Mouse (Mus musculus) frontal cortex, postnatal 25 days (tissue): ENCODE data around the gene Abcc3.

Experiments
- DNase-seq, 2 experiments: peaks; one replicate each; pipeline ENCODE4 v3.0.0; 2022; ENCODE audit warnings: low spot score in 2 of 2

The Abcc3 gene

DNA sequence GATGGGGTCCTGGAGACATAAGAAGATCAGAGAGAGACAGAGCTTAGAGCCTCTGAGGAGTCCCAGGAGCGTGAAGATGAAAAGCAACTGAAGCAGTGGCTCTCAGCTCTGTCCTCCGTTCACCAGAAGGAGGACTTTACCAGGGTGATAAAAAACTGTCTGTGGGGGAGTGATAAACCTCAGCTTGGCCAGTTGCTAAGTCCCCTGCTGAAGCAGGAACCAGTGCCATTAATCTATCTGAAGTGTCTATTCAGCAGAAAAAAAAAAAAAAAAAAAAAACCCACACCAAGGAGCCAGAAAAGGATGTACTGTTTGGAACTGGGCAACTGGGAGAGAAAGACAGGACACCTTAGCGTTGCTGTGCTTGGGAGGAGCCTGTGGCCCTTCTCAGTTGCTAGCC, 41.7 kb downstream of the Abcc3 start:
- DNase-seq = no peak

DNA sequence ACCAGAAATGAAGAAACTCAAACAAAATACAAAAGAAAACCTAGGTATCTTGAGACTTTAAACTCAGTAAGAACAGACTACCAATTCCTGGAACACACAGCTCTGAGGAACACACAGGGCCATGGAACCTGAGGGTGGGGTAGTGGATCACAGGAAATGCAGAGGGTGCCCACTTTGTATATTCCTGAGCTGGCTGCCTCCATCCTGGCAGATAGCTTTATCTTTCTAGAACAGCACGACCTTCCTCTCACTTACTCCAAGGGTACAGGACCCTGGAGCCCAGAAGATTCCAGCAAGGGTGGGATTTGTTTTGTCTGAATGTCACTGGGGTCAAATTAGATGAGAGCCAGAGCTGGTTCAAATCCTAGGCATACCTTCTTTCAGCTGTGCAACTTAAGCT, 42.5 kb downstream of the Abcc3 start:
- no peak for DNase-seq

DNA sequence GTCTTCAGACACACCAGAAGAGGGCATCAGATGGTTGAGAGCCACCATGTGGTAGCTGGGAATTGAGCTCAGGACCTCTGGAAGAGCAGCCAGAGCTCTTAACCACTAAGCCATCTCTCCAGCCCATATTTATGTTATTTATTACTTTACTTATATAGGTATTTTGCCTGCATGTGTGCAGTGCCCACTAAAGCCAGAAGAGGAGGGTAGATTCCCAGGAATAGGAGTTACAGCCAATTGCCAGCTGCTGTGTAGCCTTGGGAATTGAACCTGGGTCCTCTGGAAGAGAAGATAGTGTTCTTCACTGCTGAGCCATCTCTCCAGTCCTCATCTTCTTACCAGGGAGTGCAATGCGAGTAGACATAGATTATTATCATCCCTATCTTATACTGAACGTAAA, 43.0 kb downstream of the Abcc3 start:
- no peak for DNase-seq

DNA sequence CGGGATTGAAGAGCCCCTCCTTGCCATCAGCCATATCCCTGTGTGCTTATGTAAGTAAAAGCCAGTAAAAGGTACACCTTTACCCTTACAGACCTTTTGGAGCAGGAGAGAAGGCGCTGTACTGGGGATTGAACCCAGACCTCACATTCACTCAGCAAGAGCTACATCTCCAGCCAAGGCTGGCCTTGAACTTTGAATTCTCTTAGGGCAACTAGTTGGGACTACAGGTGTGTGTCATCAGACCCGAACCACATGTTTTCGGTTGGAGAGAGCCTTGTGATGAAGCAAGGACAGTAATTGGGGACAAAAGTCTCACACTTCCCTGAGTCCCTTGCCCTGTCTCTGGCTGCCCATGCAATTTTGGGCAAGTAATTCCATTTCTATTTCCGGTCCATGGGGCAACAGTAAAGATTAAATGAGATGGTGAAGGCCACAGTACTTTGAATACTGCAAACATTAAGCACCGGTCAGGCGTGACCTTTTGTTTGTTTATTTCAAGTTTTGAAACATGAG, 45.7 kb downstream of the Abcc3 start:
- DNase-seq = no peak

DNA sequence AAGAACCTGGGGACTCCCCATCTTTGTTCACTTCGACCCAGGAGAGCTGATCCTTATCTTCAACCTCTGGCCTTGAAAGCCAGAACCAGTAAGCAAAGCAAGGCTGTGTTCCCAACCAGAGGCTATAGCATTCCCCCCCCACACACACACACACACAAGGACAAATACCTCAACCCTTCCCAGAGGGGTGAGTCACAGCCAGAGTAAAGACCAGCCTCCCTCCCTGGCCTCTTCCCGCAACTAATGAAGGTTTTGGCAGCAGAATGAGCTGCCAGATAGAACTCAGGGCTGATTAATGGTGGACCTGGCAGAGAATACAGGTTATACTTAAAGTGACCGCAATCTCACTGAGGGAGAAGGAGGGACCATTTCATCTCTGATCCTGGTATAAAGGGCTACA, 46.2 kb downstream of the Abcc3 start:
- no peak for DNase-seq

DNA sequence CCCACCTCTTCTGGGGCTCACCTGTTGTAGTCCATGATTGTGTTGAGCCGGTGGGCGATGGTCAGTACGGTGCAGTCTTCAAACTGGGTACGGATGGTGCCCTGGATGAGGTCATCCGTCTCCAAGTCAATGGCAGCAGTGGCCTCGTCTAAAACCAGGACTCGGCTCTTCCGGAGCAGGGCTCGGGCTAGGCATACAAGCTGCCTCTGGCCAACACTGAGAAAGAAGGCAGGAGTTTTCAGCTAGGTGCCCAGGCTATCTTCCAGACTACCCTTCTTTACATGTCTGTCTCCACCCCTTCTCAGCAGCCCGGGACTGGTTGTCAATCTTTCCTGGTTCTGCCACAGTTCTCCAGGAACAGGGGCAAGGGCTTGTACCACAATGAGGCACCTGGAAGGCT, 46.9 kb downstream of the Abcc3 start:
- DNase-seq = no peak

DNA sequence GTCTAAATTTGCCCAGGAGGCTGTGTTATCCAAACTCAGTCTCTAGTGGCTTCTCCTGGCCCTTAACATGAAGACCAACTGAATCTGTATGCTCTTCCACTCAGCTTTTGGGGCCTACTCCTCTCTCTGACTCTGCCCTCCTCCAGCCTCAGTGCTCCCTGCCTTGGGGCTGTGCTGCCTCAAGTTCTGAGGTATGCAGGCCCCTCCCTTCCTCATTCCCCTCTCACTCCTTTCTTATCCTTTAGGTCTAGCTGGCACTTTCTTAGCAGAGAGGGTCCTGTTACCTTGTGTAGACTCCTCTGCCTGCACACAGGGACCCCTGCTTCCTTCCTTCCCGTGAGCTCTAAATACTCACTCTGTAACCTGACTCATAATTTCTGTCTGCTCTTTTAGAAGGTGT, 48.3 kb downstream of the Abcc3 start:
- no peak for DNase-seq

DNA sequence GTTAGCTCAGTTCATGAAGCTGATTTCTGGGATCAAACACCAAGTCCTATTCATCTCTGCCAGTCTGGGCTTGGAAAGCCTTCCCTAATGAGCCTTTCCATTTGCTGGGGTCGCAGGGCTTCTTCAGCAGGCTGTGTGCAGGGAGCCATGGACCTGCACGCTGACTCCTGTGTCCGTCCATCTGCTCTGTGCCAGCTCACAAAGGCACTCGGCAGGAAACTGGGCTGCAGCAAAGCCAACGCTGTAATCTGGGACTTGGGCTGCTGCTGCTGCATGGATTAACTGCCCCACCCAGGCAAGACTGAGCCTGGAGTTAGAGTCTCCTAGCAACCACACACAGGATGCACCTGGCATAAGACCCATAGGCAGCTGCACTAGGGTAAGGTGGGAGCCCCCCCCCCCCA, 48.8 kb downstream of the Abcc3 start:
- no peak for DNase-seq

DNA sequence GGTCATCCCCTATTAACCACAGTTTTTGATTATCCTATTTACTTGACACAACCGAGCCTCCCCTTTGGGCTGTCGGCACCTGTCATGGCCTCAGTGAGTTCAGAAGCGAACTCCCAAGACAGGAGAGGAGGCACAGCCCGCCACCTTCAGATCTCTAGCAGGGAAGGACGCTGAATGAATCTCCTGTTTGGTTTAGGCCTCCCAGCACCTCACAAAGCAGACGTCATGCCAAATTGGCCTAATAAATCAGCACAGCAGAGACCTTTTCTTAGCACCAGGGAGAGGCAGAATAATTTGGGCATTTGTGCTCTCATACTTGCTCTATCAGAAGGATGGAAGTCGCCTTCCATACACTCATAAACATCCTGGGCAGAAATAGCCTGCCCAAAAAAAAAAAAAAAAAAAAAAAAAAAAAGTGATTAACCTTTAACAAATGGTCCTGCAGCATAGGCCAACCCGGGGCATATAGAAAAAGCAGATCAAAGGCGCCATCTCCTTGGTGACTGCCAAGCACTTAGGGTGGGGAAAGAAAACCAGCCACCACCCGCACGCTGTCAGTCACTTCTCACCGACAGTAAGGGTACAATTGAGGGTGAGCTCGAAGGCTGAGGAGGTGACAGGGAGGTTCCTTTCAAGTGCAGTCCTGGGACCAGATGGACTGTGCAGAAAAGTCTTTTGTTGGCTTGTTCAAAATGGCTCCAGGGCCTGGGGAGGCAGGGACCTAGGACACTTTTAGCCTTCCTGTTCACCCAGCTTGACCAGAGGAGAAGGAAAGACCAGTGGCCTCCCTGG, 50.5 kb downstream of the Abcc3 start:
- no peak for DNase-seq

DNA sequence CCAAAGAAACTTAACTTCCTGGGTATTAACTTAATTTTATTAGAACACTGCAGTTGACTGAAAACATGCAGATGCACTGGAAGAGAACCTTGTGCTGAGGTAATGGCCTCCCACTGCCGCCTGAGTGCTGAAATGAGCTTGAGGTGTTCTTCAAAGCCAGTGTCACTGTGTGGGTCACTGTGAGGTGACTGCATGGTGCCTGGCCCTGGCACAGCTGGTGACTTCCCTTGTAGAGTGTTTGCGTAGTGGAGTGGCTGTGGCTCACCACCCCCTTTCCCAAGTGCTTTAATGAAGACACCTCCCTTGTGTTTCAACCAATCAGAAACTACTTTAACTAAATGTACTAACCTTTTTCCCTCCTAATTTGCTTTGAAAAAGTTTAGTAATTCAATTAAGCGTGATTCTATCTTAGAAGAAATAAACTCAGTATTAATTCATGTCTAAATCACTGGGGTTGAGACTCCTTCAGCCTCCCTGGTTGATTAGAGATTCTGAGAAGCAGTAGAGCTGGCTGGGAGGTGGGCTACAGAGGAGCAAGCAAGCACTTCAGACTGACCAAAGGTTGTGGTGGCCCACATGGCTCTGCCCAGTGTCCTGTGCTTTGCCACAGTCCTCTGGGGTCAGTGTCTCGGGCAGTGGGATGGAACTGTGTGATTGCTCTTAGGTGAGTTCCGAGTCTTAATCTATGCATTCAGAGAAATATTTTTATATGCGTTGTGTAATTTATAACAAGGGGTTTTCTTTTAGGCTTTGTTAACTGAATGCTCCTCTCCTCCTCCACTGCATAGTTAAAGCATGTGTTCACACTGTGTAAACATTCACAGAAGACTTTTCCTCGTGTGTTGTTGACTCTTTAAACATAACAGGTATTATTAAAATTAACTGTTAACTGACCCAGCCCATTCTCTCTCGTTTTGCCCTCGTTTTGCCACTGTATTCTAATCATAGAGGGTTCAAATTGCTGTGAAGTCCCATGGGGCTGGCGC, 51.6 kb downstream of the Abcc3 start:
- DNase-seq = no peak

DNA sequence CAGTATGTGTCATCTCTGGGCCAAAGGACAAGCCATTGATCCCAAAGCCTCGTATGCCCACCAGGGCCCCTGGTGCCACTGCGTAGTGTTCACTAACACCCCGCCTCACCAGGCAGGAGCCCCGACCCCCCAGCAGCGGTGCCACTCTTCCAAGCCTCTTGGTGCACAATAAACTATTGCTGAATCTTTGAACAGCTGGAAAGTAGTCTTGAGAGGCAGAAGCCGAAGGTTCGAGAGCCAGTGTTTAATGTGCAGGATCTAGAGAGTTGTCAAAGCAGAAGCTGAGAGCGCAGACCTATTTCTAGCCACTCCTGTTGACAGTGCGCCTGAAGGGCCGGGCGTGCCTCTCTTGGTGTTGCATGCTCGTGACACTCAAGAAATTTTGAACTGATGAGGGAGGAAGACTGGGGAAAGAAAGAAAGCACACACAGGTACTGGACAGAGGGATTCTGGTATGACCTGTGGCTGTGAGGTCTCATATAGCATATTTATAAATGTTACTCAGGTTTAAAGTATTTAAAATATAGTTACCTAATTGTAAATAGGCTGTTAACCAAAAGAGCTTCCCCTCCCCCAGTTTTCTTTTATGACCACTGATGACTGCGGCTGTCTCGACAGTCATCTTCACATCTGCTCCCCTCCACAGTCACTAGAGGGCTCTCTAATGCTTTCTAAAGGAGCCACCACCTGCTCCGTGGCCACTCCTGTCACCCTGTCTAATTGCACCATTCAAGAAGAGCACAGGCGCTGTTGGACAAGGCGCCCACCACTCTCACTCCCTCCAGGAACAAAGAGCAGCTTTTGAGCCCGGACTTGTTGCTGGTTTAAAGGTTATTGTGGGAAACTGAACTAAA, 52.8 kb downstream of the Abcc3 start:
- DNase-seq = peak in 1 of 2 experiments; percentile 33

DNA sequence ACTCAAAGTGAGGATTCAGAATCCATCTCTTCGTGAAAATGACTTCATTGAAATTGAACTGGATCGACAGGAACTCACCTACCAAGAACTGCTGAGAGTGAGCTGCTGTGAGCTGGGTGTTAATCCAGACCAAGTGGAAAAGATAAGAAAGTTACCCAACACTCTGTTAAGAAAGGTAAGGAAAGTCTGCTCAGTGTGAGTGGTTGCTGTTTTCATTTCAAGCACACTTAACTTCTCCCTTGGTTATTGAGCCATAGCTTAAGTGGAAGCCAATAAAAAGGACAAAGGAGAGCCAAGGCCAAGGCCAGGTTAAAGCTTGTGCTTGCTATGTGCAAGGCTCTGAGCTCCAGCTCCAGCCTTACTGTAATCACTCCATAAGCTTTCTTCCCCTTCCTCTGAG, 54.5 kb downstream of the Abcc3 start:
- DNase-seq = no peak

DNA sequence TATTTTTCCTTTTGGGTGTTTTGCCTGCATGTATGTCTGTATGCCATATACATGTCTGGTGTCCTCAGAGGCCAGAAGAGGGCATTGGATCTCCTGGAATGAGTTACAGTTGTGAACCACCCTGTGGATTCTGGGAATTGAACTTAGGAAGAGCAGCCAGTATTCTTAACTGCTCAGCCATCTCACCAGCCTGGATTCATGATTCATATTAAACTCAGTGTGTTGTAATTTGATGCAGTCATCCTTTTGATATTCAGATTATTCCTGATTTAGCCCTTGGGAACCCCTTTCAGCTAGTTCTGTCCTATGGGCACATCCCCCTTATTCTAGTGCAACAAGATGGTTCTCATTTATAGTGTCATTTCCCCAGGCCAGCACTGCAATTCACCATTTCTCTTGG, 56.2 kb downstream of the Abcc3 start:
- DNase-seq = no peak

DNA sequence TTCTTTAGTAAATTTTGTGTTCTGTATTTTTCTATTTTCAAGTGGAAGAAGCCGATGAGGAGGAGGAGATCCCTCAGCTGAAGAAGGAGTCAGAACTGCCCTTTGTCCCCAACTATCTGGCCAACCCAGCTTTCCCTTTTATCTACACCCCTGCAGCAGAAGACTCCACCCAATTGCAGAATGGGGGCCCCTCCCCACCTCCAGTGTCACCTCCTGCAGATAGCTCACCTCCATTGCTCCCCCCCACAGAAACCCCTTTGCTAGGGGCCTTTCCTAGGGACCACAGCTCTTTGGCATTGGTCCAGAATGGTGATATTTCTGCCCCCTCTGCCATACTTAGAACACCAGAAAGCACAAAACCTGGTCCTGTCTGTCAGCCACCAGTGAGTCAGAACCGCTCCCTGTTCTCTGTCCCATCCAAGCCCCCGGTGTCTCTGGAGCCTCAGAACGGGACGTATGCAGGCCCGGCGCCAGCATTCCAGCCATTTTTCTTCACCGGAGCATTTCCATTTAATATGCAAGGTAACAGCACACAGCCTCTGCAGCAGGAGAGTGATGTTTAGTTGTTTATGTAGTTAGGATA, 58.3 kb downstream of the Abcc3 start:
- DNase-seq = no peak

DNA sequence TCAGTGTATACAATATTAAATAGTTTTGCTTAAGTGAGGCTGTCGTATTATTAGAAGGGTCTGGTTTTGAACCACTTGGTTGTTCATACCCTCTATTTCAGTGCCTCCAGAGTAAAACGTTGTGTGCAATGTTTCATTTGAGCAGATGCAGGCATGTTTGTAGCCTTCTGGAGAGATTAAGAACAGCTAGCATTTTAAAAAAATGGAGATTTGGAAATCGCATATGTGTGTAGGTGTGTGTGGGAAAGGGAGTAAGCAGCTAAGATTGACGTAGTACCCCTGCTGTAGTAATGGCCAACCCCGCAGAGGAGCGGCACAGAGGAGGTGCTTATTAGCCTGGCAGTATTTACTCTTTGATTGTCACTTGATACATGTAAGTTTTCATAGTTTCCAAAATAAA, 60.1 kb downstream of the Abcc3 start:
- no peak for DNase-seq

DNA sequence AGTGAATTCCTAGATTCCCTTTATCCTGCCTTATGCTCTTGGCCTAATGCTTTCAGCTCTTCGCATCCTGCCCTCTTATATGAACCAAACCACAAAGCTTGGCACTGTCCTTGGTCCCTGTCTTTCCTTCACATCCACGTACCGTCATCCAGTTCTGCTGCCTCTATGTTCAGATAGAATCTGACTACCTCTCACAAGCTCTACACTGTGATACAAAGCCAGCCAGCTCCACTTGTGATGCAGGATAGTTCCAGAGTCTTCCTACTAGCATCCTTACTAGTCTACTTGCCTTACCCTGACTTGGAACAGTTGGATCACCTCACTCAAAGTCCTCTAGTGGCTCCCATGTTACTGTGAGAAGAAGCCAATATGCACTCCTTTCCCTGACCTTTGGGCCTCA, 62.6 kb downstream of the Abcc3 start:
- no peak for DNase-seq

DNA sequence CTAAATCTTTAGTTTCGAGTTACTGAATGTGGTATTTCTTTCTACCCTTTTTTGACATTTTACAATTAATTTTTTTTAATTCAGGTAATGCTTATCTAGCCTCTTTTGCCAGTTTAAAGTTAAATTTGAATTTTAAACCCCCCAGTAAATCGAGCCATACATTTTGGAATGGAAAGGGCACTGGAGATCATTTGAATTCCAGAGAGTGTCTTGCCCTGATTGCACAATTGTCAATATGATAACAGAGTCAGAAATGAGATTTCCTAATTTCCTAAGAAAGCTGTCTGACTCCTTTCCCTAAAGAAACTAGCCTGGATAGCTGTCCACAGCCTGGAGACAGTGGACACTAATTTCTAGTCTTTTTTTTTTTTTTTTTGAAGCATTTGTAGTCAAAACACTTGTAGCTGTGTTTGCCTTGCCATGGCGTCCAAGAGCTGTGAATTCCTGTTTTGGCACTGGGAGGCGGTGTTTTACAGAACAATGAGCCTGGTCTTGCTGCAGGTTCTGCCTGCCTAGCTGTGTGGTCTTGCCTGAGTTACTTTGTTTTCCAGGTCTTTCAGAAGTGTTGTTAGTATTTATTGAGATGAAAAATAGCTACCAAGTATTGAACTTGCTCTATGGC, 63.4 kb downstream of the Abcc3 start:
- peak; percentile 38 to 50 for DNase-seq

DNA sequence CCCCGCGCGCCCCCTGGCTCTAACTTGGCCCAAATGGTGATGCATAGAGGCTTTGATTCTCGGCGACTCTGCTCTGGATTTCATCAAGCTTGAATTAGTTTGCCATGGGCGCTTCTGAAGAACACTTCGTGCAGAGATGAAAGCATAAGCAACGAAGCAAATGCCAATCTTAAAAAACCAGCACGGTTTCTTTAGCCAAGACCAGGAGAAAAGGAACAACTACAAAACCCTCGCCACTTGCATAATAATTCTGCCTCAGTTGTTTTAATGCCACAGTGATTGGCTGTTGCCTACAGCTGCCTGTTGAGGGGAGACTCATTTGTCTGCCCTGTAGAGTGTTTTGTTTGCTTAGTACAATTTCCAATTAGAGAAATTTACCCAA, 64.2 kb downstream of the Abcc3 start:
- no peak for DNase-seq

DNA sequence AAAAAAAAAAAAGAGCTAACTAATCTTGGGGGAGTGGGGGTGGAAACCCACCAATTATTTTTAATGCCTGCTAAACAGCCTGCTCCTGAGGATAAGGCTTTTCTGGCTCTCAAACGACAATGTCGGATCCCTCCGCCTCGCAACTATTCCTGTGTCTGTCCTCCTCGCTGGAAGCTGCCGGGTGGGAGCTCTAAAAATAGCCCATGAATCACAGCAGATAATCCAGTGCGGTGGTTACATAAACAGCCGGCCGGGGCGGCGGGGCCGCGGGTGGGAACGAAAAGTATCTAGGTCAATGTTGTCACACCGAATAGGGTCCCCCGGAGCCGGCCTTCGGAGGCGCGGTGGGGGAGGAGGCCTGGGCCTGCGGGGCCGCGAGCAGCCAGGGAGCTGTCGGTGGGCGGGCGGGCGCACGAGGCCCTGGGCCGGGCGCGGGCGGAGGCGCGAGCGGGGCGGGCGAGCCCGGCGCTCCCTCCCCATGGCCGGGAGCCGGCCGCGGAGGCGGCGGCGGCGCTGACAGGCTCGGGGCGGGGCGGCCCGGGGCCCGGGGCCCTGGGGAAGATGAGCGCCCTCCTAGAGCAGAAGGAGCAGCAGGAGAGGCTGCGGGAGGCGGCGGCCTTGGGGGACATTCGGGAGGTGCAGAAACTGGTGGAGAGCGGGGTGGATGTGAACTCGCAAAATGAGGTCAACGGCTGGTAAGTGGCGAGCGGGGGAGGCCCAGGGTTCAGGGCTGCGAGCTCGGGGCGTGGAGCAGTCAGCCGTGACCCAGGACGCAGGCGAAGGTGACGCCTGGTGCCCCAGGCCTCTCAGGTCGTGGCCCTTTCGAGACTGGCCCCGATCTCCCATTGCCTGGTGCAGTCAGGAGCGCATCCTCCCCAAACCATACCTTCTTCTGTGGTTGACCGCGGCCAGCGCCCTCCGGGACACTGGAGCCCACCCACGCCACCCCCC, 64.8 kb downstream of the Abcc3 start, which contains the start of gene Ankrd40:
Gene Ankrd40, plus strand, starts transcription at position 309 of the 951 bp plus-strand sequence.
- DNase-seq = peak; percentile 97

DNA sequence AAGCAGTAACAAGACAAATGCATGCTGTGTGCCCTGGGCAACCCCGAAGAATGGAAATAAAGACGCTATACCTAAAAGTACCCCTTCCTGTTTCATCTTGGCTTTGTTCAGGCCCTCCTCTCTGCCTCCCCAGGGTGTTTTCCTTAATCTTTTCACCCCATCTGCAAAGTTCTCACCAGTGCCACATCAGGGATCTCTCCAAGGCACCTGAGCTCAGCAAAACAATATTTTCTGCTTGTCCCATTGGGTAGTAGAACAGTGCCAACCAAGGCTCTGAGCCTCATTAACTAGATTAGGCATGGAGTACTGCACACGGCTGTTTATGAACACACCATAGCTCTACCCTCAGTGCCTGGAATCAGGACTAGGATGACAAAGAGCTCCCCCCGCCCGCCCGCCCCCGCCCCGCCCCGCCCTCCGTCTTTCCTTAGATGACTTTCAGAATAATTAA, 65.8 kb downstream of the Abcc3 start:
- DNase-seq = no peak
